Mouse (Mus musculus) olfactory bulb, adult 2 months (tissue): Measurements from ENCODE around the gene Mn1.

Experiments used
- CTCF ChIP-seq: fragments of 200-500 bp; IDR thresholded peaks from 2 replicates; pipeline ENCODE4 v1.5.1; 2012; ENCODE audit warnings: low read depth, mild to moderate bottlenecking, low read length, moderate library complexity; ENCODE audit not compliant: insufficient read depth
- POLR2A ChIP-seq: fragments of 200-500 bp; IDR thresholded peaks from 2 replicates; pipeline ENCODE4 v1.6.1; 2012; ENCODE audit warnings: mild to moderate bottlenecking, low read depth, low read length, moderate library complexity; ENCODE audit not compliant: insufficient read depth

DNA sequence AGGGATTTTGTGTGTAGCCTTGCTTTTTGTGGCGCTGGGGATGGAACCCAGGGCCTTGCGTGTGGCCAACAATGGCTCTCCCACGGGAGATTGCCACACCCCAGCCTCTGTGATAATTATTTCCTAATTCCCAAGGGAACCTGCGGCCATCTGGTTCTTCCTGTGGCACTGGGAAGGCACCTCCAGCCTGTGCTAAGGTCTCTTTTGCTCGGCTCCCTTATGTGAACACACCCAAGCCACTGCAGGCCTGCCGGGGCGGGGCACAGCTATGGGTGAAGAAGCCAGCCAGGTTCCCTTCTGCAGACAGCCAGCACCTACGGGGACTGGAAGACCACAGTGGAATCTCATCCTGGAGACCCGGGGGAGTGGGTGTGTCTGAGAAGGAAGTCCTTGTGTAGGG is 49.3 kb downstream of the Mn1 start:
- TF ChIP-seq CTCF = no peak
- no peak for TF ChIP-seq POLR2A
